Mouse (Mus musculus) cortical plate, adult 2 months (tissue): ENCODE data around the gene Pan2.

Source experiments
- CTCF ChIP-seq: fragments of 200-500 bp; IDR thresholded peaks from 2 replicates; pipeline ENCODE4 v1.5.1; 2011; ENCODE audit warnings: mild to moderate bottlenecking, control low read depth, low read length; ENCODE audit not compliant: insufficient read depth; ENCODE audit errors: extremely low read depth
- POLR2A ChIP-seq: fragments of 200-500 bp; IDR thresholded peaks from 2 replicates; pipeline ENCODE4 v1.6.1; 2011; ENCODE audit warnings: mild to moderate bottlenecking, low read length, control low read depth; ENCODE audit not compliant: insufficient read depth; ENCODE audit errors: extremely low read depth

DNA sequence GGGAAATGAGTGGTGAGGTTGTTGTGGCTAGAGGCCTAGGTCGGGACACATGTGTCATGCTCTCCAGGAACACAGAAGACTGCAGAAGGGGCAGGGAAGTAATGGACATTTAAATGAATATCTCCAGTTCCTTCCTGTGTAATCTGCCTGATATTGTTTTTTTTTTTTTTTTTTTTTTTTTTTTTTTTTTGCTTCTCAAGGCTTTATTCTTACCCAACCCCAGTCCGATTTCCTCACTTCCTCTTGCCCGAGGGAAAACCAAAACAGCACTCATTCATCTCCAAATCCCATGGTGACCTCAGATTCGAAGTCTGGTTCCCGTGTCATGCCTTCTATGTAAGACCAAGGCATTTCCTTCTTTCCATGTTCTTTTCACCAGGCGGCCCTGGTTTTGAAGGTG is 4.9 kb upstream of the Pan2 start:
- TF ChIP-seq CTCF (no peak), POLR2A (no peak)
